Mouse (Mus musculus) midbrain, embryonic 13.5 days (tissue): ENCODE results near the gene Lifr. TPM values are rescaled to one million over a fixed set of nuclear protein-coding genes. Genes with fewer than 3 reads are reported as not detected.

ENCODE experiments used
- ATAC-seq: fragments of 200-750 bp; cut with Nextera tagmentation; 2 replicates; pipeline ENCODE4 v1.8.0; 2017; ENCODE audit warnings: mild to moderate bottlenecking, moderate TSS enrichment, moderate library complexity
- H3K27ac ChIP-seq: fragments of 300-500 bp; sonication (generic); 2 replicates; pipeline ENCODE4 v1.5.1; 2015; ENCODE audit warnings: inconsistent platforms, mild to moderate bottlenecking, moderate library complexity
- H3K27me3 ChIP-seq: fragments of 300-500 bp; sonication (generic); 2 replicates; pipeline ENCODE4 v1.6.1; 2015; ENCODE audit warnings: mild to moderate bottlenecking, inconsistent platforms
- H3K36me3 ChIP-seq: fragments of 300-500 bp; sonication (generic); 2 replicates; pipeline ENCODE4 v1.6.1; 2015; ENCODE audit warnings: mild to moderate bottlenecking, inconsistent platforms
- H3K4me1 ChIP-seq: fragments of 300-500 bp; sonication (generic); replicated peaks from 2 replicates; pipeline ENCODE4 v1.6.1; 2015; ENCODE audit warnings: inconsistent platforms
- H3K4me2 ChIP-seq: fragments of 300-500 bp; sonication (generic); replicated peaks from 2 replicates; pipeline ENCODE4 v1.6.1; 2015; ENCODE audit warnings: moderate library complexity, mild to moderate bottlenecking, inconsistent platforms
- H3K4me3 ChIP-seq: fragments of 300-500 bp; sonication (generic); replicated peaks from 2 replicates; pipeline ENCODE4 v1.5.1; 2015; ENCODE audit warnings: mild to moderate bottlenecking, inconsistent platforms
- H3K9ac ChIP-seq: fragments of 300-500 bp; sonication (generic); replicated peaks from 2 replicates; pipeline ENCODE4 v1.6.1; 2015; ENCODE audit warnings: mild to moderate bottlenecking, inconsistent platforms
- H3K9me3 ChIP-seq: fragments of 300-500 bp; sonication (generic); 2 replicates; pipeline ENCODE4 v1.6.1; 2016; ENCODE audit warnings: mild to moderate bottlenecking, inconsistent platforms
- WGBS: fragments of 180-500 bp; shearing (Covaris S2); methylation state at CpG from one replicate; pipeline ENCODE4 v1.1.7; 2015; 5-methylcytosine and 5-hydroxymethylcytosine counted together
- polyA plus RNA-seq: library from polyadenylated mRNA; unstranded; fragments of >200 nt; fragmentation: Nextera tagmentation; extraction: Ambion mirVana; gene quantifications from 2 replicates; pipeline ENCODE4 v1.2.1, GENCODE M21; 2015

The Lifr gene
- polyA plus RNA-seq, 1 experiment from 2014 or later, result 8.2 TPM

- Histone ChIP-seq H3K9ac (no peak overlapping the region), H3K9me3 (no peaks in the 10 kb centered on the region), H3K36me3 (no peaks in the 10 kb centered on the region), H3K27me3 (peaks cover 25% of the 10 kb centered on the region), H3K27ac (no peak overlapping the region), H3K4me3 (no peak overlapping the region), H3K4me1 (peaks cover 3% of the 10 kb centered on the region; the same call in 1 of the 2 replicates), H3K4me2 (no peak overlapping the region)
- no peak for ATAC-seq
- 30% methylated on average over 8 of the region's 8 CpGs for WGBS
Measured at GRCm38 (mm10) chr15:7084780-7085497, 5.5 kb upstream of the Lifr start.

- H3K9ac ChIP-seq, result no peak overlapping the region
- no peak overlapping the region for H3K4me2 ChIP-seq
- H3K9me3 ChIP-seq, result no peaks in the 10 kb centered on the region
- no peak overlapping the region for H3K27ac ChIP-seq
- H3K4me1 ChIP-seq, result peaks cover 3% of the 10 kb centered on the region; the same call in 1 of the 2 replicates
- no peaks in the 10 kb centered on the region for H3K36me3 ChIP-seq
- H3K4me3 ChIP-seq, result no peak overlapping the region
- ATAC-seq, result no peak
- peaks cover 25% of the 10 kb centered on the region for H3K27me3 ChIP-seq
- WGBS, result 24% methylated on average over 2 of the region's 2 CpGs
Measured at GRCm38 (mm10) chr15:7088691-7089090, 1.7 kb upstream of the Lifr start.

DNA sequence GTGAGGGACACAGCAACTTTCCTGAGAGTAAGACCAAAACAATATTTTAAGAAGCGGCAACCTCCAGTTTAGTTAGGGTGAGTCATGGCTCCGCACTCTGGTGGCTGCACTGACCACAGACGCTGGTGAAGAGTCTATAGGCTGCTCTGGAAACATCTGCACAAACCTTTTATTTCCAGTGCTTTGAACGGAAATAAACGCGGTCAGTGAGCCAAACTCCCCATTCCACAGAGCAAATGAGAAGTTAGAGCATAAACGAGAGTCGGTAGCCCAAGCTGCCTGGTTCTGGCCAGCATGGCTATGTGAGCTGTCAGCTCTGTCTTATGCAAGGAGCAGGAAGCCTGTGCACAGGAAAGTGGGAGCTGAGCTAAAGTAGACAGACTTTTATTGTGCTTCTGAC, 1.9 kb downstream of the Lifr start:
- H3K4me2 ChIP-seq, result no peak overlapping the region
- H3K4me3 ChIP-seq, result no peak overlapping the region
- WGBS, result 57% methylated on average over 8 of the region's 8 CpGs
- no peak for ATAC-seq
- no peaks in the 10 kb centered on the region for H3K4me1 ChIP-seq
- no peaks in the 10 kb centered on the region for H3K36me3 ChIP-seq
- no peak overlapping the region for H3K27ac ChIP-seq
- H3K27me3 ChIP-seq, result peaks cover 14% of the 10 kb centered on the region
- H3K9me3 ChIP-seq, result no peaks in the 10 kb centered on the region
- no peak overlapping the region for H3K9ac ChIP-seq

- H3K27ac ChIP-seq, result no peak overlapping the region
- 91% methylated on average over 1 of the region's 1 CpGs for WGBS
- H3K9me3 ChIP-seq, result no peaks in the 10 kb centered on the region
- H3K4me2 ChIP-seq, result no peak overlapping the region
- no peak for ATAC-seq
- no peak overlapping the region for H3K4me3 ChIP-seq
- H3K4me1 ChIP-seq, result no peaks in the 10 kb centered on the region
- no peak overlapping the region for H3K9ac ChIP-seq
- H3K36me3 ChIP-seq, result no peaks in the 10 kb centered on the region
- no peaks in the 10 kb centered on the region for H3K27me3 ChIP-seq
Measured at GRCm38 (mm10) chr15:7099406-7099805, 9.0 kb downstream of the Lifr start.

GRCm38 (mm10) chr15:7100226-7100625, 9.8 kb downstream of the Lifr start:
- Histone ChIP-seq H3K4me1 (no peaks in the 10 kb centered on the region), H3K27ac (no peak overlapping the region), H3K9ac (no peak overlapping the region), H3K9me3 (no peaks in the 10 kb centered on the region), H3K4me3 (no peak overlapping the region), H3K27me3 (no peaks in the 10 kb centered on the region), H3K36me3 (no peaks in the 10 kb centered on the region), H3K4me2 (no peak overlapping the region)
- no peak for ATAC-seq
- WGBS, result 81% methylated on average over 6 of the region's 6 CpGs

GRCm38 (mm10) chr15:7103051-7103450, 12.6 kb downstream of the Lifr start:
- H3K9ac ChIP-seq, result no peak overlapping the region
- ATAC-seq, result no peak
- 92% methylated on average over 2 of the region's 2 CpGs for WGBS
- H3K27ac ChIP-seq, result no peak overlapping the region
- H3K27me3 ChIP-seq, result no peaks in the 10 kb centered on the region
- H3K4me2 ChIP-seq, result no peak overlapping the region
- no peaks in the 10 kb centered on the region for H3K4me1 ChIP-seq
- H3K36me3 ChIP-seq, result no peaks in the 10 kb centered on the region
- no peak overlapping the region for H3K4me3 ChIP-seq
- H3K9me3 ChIP-seq, result no peaks in the 10 kb centered on the region

DNA sequence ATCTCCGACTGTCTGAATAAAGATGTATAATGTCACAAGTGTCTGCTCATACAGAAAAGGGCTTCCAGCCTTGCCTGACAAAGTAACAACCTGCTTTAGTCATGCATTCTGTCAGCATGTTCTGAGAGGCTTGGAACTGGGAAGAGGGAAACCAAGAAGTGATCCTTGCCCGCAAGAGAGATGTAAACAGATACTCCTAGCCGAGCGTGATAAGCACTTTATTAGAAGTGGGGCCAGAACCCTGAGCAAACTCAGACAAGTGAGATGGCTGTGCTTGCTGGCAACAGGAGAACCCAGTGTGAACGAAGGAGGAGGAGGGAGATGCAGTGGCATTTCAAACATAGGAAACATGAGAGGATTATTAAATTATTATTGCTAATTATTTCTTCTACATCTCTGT, 14.8 kb downstream of the Lifr start:
- 79% methylated on average over 5 of the region's 5 CpGs for WGBS
- no peak overlapping the region for H3K4me3 ChIP-seq
- ATAC-seq, result no peak

GRCm38 (mm10) chr15:7108160-7108559, 17.7 kb downstream of the Lifr start:
- H3K27me3 ChIP-seq, result no peaks in the 10 kb centered on the region
- H3K9me3 ChIP-seq, result no peaks in the 10 kb centered on the region
- H3K9ac ChIP-seq, result no peak overlapping the region
- no peak overlapping the region for H3K4me3 ChIP-seq
- H3K36me3 ChIP-seq, result no peaks in the 10 kb centered on the region
- ATAC-seq, result no peak
- H3K4me2 ChIP-seq, result no peak overlapping the region
- H3K4me1 ChIP-seq, result no peaks in the 10 kb centered on the region
- 88% methylated on average over 6 of the region's 6 CpGs for WGBS
- no peak overlapping the region for H3K27ac ChIP-seq

More for the DNA sequence above, 14.8 kb downstream of the Lifr start:
- Histone ChIP-seq H3K27me3 (no peaks in the 10 kb centered on the region), H3K36me3 (no peaks in the 10 kb centered on the region), H3K9me3 (no peaks in the 10 kb centered on the region), H3K27ac (no peak overlapping the region), H3K4me1 (no peaks in the 10 kb centered on the region), H3K4me2 (no peak overlapping the region), H3K9ac (no peak overlapping the region)

GRCm38 (mm10) chr15:7112227-7112907, 22.0 kb downstream of the Lifr start:
- Histone ChIP-seq H3K4me2 (no peak overlapping the region), H3K4me1 (0 out of 2 replicates have a peak, but pooled peaks cover 3% of the 10 kb centered on the region), H3K4me3 (no peak overlapping the region), H3K27me3 (no peaks in the 10 kb centered on the region), H3K9me3 (no peaks in the 10 kb centered on the region), H3K36me3 (no peaks in the 10 kb centered on the region), H3K9ac (no peak overlapping the region), H3K27ac (no peak overlapping the region)
- no peak for ATAC-seq
- 90% methylated on average over 6 of the region's 6 CpGs for WGBS

- ATAC-seq, result no peak
- 0 out of 2 replicates have a peak, but pooled peaks cover 3% of the 10 kb centered on the region for H3K4me1 ChIP-seq
- H3K9ac ChIP-seq, result no peak overlapping the region
- 86% methylated on average over 3 of the region's 3 CpGs for WGBS
- no peak overlapping the region for H3K27ac ChIP-seq
- no peaks in the 10 kb centered on the region for H3K36me3 ChIP-seq
- H3K4me3 ChIP-seq, result no peak overlapping the region
- no peak overlapping the region for H3K4me2 ChIP-seq
- H3K9me3 ChIP-seq, result no peaks in the 10 kb centered on the region
- no peaks in the 10 kb centered on the region for H3K27me3 ChIP-seq
Measured at GRCm38 (mm10) chr15:7113906-7114305, 23.5 kb downstream of the Lifr start.

GRCm38 (mm10) chr15:7115326-7116003, 25.1 kb downstream of the Lifr start:
- H3K4me2 ChIP-seq, result no peak overlapping the region
- H3K4me3 ChIP-seq, result no peak overlapping the region
- H3K36me3 ChIP-seq, result no peaks in the 10 kb centered on the region
- no peak overlapping the region for H3K9ac ChIP-seq
- no peaks in the 10 kb centered on the region for H3K27me3 ChIP-seq
- H3K27ac ChIP-seq, result no peak overlapping the region
- H3K9me3 ChIP-seq, result no peaks in the 10 kb centered on the region
- 0 out of 2 replicates have a peak, but pooled peaks cover 3% of the 10 kb centered on the region for H3K4me1 ChIP-seq
- no peak for ATAC-seq
- WGBS, result 49% methylated on average over 7 of the region's 7 CpGs

- Histone ChIP-seq H3K4me1 (0 out of 2 replicates have a peak, but pooled peaks cover 3% of the 10 kb centered on the region), H3K9ac (no peak overlapping the region), H3K4me3 (no peak overlapping the region), H3K36me3 (no peaks in the 10 kb centered on the region), H3K4me2 (no peak overlapping the region), H3K9me3 (no peaks in the 10 kb centered on the region), H3K27me3 (no peaks in the 10 kb centered on the region), H3K27ac (no peak overlapping the region)
- 69% methylated on average over 1 of the region's 1 CpGs for WGBS
- ATAC-seq, result no peak
Measured at GRCm38 (mm10) chr15:7116216-7116615, 25.8 kb downstream of the Lifr start.
